Mouse (Mus musculus) heart, embryonic 11.5 days (tissue): ENCODE measurements around the gene Esrra. TPM values are rescaled to one million over a fixed set of nuclear protein-coding genes. Genes with fewer than 3 reads are reported as not detected.

ENCODE experiments used
- ATAC-seq: fragments of 200-750 bp; cut with Nextera tagmentation; replicated peaks from 2 replicates; pipeline ENCODE4 v1.8.0; 2017; ENCODE audit warnings: moderate library complexity; ENCODE audit not compliant: insufficient number of reproducible peaks, low FRiP score, low TSS enrichment
- H3K27ac ChIP-seq: fragments of 300-500 bp; sonication (generic); 2 replicates; pipeline ENCODE4 v1.5.1; 2014; ENCODE audit warnings: mild to moderate bottlenecking, low read depth, low read length
- H3K27me3 ChIP-seq: fragments of 300-500 bp; sonication (generic); 2 replicates; pipeline ENCODE4 v1.6.1; 2014; ENCODE audit warnings: mild to moderate bottlenecking, low read length, mixed read lengths; ENCODE audit not compliant: control insufficient read depth, insufficient read depth
- H3K36me3 ChIP-seq: fragments of 300-500 bp; sonication (generic); 2 replicates; pipeline ENCODE4 v1.6.1; 2014; ENCODE audit warnings: mild to moderate bottlenecking, low read length, moderate library complexity, mixed read lengths; ENCODE audit not compliant: control insufficient read depth, insufficient read depth
- H3K4me1 ChIP-seq: fragments of 300-500 bp; sonication (generic); 2 replicates; pipeline ENCODE4 v1.6.1; 2014; ENCODE audit warnings: low read length; ENCODE audit not compliant: control insufficient read depth, insufficient read depth
- H3K4me2 ChIP-seq: fragments of 300-500 bp; sonication (generic); 2 replicates; pipeline ENCODE4 v1.6.1; 2014; ENCODE audit warnings: mild to moderate bottlenecking, moderate library complexity
- H3K4me3 ChIP-seq: fragments of 300-500 bp; sonication (generic); 2 replicates; pipeline ENCODE4 v1.5.1; 2014; ENCODE audit warnings: low read depth, low read length
- H3K9ac ChIP-seq: fragments of 300-500 bp; sonication (generic); 2 replicates; pipeline ENCODE4 v1.6.1; 2014; ENCODE audit warnings: mild to moderate bottlenecking, low read depth, low read length, moderate library complexity
- H3K9me3 ChIP-seq: fragments of 300-500 bp; sonication (generic); replicated peaks from 2 replicates; pipeline ENCODE4 v1.6.1; 2016; ENCODE audit warnings: low read length; ENCODE audit not compliant: control insufficient read depth
- WGBS: fragments of 180-500 bp; shearing (Covaris S2); extraction: QIAGEN DNeasy Blood & Tissue Kit; methylation state at CpG from one replicate; pipeline ENCODE4 v1.1.7; 2014; ENCODE audit not compliant: insufficient replicate concordance; 5-methylcytosine and 5-hydroxymethylcytosine counted together
- microRNA-seq: library from miRNA; unstranded; fragments of <30 nt; microRNA quantifications from one replicate; pipeline ENCODE4, GENCODE M21; 2016; ENCODE audit warnings: borderline number of aligned reads
- polyA plus RNA-seq: library from polyadenylated mRNA; unstranded; fragments of >200 nt; fragmentation: Nextera tagmentation; extraction: Ambion mirVana; gene quantifications from 2 replicates; pipeline ENCODE4 v1.2.1, GENCODE M21; 2014

Gene Esrra
- polyA plus RNA-seq, 1 experiment from 2014 or later = 10.5 TPM

DNA sequence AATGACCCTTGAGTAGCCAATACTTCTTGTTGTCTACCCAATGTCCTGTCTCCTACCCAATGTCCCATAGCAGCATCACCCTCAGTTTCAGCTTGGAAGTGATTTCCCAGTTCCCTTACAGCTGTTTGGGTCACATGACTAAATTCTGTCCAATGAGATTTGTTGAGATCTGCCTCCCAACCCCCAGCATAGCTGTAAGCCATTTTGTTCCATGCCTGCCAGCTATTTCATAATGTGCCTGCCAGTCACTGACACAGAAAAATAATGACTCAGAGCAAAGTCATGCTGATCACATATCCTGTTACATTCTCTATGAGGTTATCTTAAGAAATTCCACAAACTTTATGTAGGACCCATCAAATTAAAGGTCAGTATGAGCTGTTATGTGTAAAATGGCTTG lies 44.8 kb downstream of the Esrra start:
- ATAC-seq = no peak
- no peaks in the 10 kb centered on the region for H3K9me3 ChIP-seq
- no peaks in the 10 kb centered on the region for H3K27me3 ChIP-seq
- no peaks in the 10 kb centered on the region for H3K4me1 ChIP-seq
- H3K27ac ChIP-seq = no peak overlapping the region
- no peak overlapping the region for H3K9ac ChIP-seq
- no peak overlapping the region for H3K4me3 ChIP-seq
- H3K36me3 ChIP-seq = no peaks in the 10 kb centered on the region
- no peak overlapping the region for H3K4me2 ChIP-seq

DNA sequence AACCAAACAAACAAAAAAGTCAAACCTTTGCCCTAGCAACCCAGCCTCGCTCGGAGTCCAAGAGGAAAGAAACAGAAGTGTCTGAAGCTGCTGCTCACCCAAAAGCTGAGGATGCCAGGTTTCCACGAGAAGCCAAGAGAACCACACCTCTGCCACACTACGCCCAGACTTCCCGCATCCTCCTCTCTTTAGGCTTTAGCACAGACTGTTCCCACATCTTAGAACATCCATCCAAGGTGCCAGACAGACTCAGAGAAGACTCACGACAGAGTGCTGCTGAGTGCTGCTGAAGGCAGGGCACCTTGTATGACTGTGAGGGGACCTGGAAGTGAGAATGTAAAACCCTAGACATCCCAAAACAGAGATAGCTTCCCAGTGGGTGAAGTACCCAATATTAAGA lies 45.8 kb downstream of the Esrra start:
- Histone ChIP-seq H3K4me2 (no peak overlapping the region), H3K27ac (no peak overlapping the region), H3K27me3 (no peaks in the 10 kb centered on the region), H3K9ac (no peak overlapping the region), H3K4me3 (no peak overlapping the region), H3K36me3 (no peaks in the 10 kb centered on the region), H3K4me1 (no peaks in the 10 kb centered on the region), H3K9me3 (no peaks in the 10 kb centered on the region)
- no peak for ATAC-seq
- 75% methylated on average over 6 of the region's 6 CpGs for WGBS

DNA sequence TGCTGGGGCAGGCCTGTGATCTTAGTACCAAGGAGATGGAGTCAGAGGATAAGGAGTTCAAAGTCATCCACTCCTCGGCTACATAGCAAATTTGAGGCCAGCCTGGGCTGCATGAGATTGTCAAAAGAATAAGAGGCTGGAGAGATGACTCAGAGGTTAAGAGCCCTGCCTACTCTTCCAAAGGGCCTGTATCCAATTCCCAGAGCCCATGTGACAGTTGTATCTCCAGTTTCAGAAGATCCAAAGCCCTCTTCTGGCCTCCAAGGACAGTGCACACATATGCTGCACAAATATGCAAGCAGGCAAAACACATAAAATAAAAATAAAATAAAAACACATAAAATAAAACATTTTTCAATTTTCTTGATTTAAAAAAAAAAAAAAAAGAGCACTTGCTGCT lies 47.4 kb downstream of the Esrra start:
- H3K9me3 ChIP-seq = no peaks in the 10 kb centered on the region
- H3K4me1 ChIP-seq = no peaks in the 10 kb centered on the region
- H3K27ac ChIP-seq = no peak overlapping the region
- WGBS = 63% methylated on average over 1 of the region's 1 CpGs
- ATAC-seq = no peak
- no peaks in the 10 kb centered on the region for H3K36me3 ChIP-seq
- no peaks in the 10 kb centered on the region for H3K27me3 ChIP-seq
- no peak overlapping the region for H3K4me2 ChIP-seq
- H3K9ac ChIP-seq = no peak overlapping the region
- no peak overlapping the region for H3K4me3 ChIP-seq

DNA sequence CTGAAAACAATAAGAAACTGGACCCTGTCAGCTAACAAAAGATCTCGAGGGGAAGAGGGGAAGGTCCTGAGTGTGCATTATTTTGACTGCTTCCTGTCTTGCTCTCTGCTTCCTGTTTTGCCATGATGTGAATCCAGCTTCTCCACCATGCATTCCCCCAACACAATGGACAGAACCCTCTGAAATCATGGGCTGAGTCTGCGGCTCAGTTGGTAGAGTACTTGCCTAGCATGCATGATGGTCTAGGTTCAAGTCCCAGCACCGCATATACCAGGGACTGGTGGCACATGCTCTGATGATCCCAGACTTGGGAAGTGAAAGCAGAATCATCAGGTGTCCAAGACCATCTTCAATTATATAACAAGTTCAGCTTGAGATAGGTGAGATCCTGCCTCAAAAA lies 48.9 kb downstream of the Esrra start:
- Histone ChIP-seq H3K27ac (no peak overlapping the region), H3K9ac (no peak overlapping the region), H3K36me3 (no peaks in the 10 kb centered on the region), H3K4me3 (no peak overlapping the region), H3K4me2 (no peak overlapping the region), H3K27me3 (no peaks in the 10 kb centered on the region), H3K4me1 (no peaks in the 10 kb centered on the region), H3K9me3 (no peaks in the 10 kb centered on the region)
- no peak for ATAC-seq
- 62% methylated on average over 3 of the region's 3 CpGs for WGBS

DNA sequence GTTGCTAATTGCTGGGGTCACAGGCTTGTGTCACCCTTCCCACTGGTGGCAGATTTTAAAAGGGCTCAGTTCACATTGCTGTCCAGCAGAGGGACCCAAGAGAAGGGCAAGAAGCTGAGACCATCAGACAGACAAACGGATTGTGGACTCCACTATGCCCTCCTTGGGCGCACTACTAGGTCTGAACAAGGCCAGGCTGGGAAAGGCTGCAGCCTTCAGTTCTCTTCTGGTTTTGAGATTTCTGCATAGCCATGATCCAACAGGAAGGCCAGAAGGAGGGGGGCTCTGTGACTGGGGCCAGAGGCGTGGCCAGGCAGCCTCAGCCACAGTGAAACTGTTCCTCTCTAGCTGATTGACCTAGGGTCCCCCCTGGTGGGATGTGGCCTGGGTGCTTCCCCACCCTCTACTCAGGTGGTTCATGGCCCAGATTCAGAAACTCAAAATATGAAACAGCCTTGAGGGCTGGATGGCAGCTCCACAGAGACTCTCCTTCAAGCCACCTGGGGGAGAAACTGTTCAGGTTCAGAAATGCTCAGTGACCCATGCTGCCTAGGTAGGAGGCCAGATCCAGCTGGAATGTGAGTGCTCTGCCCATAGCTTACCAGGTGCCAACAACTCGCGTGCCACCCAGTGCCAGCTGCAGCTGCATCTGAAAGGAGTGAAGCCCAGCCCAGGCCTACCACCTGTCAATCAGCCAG lies 49.9 kb downstream of the Esrra start:
- WGBS = 55% methylated on average over 5 of the region's 5 CpGs
- H3K4me3 ChIP-seq = no peak overlapping the region
- no peak overlapping the region for H3K9ac ChIP-seq
- no peaks in the 10 kb centered on the region for H3K9me3 ChIP-seq
- H3K27ac ChIP-seq = no peak overlapping the region
- H3K27me3 ChIP-seq = no peaks in the 10 kb centered on the region
- no peaks in the 10 kb centered on the region for H3K36me3 ChIP-seq
- peak; percentile 49; the same call in 1 of the 2 replicates for ATAC-seq
- no peak overlapping the region for H3K4me2 ChIP-seq
- H3K4me1 ChIP-seq = no peaks in the 10 kb centered on the region

DNA sequence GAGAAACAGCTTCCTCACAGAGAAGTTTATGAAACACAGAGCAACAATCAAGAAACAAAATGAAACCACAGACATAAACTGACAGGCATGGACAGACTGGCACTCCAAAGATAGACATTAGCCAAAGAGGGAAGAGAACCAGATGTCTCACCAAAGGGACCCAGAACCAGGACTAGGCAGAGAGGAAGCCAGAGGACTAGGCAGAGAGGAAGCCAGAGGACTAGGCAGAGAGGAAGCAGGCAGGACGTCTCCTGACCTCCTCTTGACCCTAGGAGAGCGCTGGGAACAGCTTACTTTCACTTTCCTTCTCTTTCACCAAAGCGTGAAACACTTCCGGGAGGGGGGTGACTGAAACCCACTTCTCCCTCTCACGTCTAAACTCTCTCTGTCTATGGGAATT lies 52.3 kb downstream of the Esrra start:
- H3K4me2 ChIP-seq = peak overlapping the region; percentile 57
- 0 out of 2 replicates have a peak overlapping the region, but pooled peaks have one; percentile 41 for H3K27ac ChIP-seq
- peak overlapping the region; percentile 18; the same call in 1 of the 2 replicates for H3K4me3 ChIP-seq
- no peaks in the 10 kb centered on the region for H3K27me3 ChIP-seq
- H3K9me3 ChIP-seq = no peaks in the 10 kb centered on the region
- ATAC-seq = no peak
- H3K36me3 ChIP-seq = no peaks in the 10 kb centered on the region
- H3K4me1 ChIP-seq = no peaks in the 10 kb centered on the region
- H3K9ac ChIP-seq = peak overlapping the region; percentile 46; the same call in 1 of the 2 replicates
- WGBS = 5% methylated on average over 5 of the region's 5 CpGs

DNA sequence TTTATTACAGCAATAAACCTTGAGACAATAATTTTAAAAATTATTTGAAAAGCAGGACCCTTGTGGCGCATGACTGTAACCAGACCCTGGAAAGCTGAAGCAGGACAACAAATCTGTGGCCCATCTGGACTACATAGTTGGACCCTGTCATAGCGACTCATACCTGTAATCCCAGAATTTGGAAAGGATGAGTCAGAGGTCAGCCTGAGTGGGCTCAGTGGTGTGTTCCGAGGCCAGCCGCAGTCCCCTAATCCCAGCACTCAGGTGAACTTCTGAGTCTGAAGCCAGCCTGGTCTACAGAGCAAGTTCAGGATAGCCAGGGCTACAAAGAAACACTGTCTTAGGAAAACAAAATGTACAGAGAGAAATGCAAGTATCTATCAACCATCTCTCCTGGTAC lies 60.2 kb downstream of the Esrra start:
- ATAC-seq = no peak
- Histone ChIP-seq H3K4me1 (no peaks in the 10 kb centered on the region), H3K9me3 (no peaks in the 10 kb centered on the region), H3K27me3 (0 out of 2 replicates have a peak, but pooled peaks cover 2% of the 10 kb centered on the region), H3K4me2 (no peak overlapping the region), H3K27ac (no peak overlapping the region), H3K9ac (no peak overlapping the region), H3K4me3 (no peak overlapping the region), H3K36me3 (no peaks in the 10 kb centered on the region)
- WGBS = 89% methylated on average over 4 of the region's 4 CpGs

Small RNA genes lying within 50 kb of the gene (microRNA-seq; reads per million reads assigned to microRNA genes)
- 3.5 reads per million, percentile 33 among the genes with 10 or more reads in this experiment for gene Mir6990

Other genes with a start within 250 kb of the Esrra start
- 11.1 and 11.7 TPM in 2 replicates for gene Rps6ka4, start 81.2 kb downstream of the Esrra start, polyA plus RNA-seq
- 0.15 and 0.84 TPM in 2 replicates for gene Ccdc88b, start 63.6 kb downstream of the Esrra start, polyA plus RNA-seq
- 91.5 and 97.8 TPM in 2 replicates for gene Trmt112, start 12.1 kb downstream of the Esrra start, polyA plus RNA-seq
- gene Prdx5, start 11.7 kb downstream of the Esrra start, polyA plus RNA-seq = 143 and 150 TPM in 2 replicates
- 1.9 and 3.9 TPM in 2 replicates for gene Catsperz, start 3.6 kb upstream of the Esrra start, polyA plus RNA-seq
- gene Kcnk4, start 12.7 kb upstream of the Esrra start, polyA plus RNA-seq = 0.17 and 0.46 TPM in 2 replicates
- 54.9 and 55.7 TPM in 2 replicates for gene Bad, start 20.0 kb upstream of the Esrra start, polyA plus RNA-seq
- gene Gpr137, start 20.7 kb upstream of the Esrra start, polyA plus RNA-seq = 22.4 and 23.7 TPM in 2 replicates
- 162 and 177 TPM in 2 replicates for gene Ppp1r14b, start 53.2 kb upstream of the Esrra start, polyA plus RNA-seq
- 17.2 and 20.1 TPM in 2 replicates for gene Plcb3, start 54.7 kb upstream of the Esrra start, polyA plus RNA-seq
- gene Fkbp2, start 58.7 kb upstream of the Esrra start, polyA plus RNA-seq = 84.5 and 88.4 TPM in 2 replicates
- 76.9 and 79.1 TPM in 2 replicates for gene Vegfb, start 65.8 kb upstream of the Esrra start, polyA plus RNA-seq
- 26.3 and 28.5 TPM in 2 replicates for gene Dnajc4, start 70.8 kb upstream of the Esrra start, polyA plus RNA-seq
- gene Nudt22, start 74.3 kb upstream of the Esrra start, polyA plus RNA-seq = 24.6 and 25.2 TPM in 2 replicates
- gene Trpt1, start 74.3 kb upstream of the Esrra start, polyA plus RNA-seq = 13.4 and 14.7 TPM in 2 replicates
- 11.5 and 11.9 TPM in 2 replicates for gene Fermt3, start 97.7 kb upstream of the Esrra start, polyA plus RNA-seq
- 266 and 283 TPM in 2 replicates for gene Stip1, start 118.2 kb upstream of the Esrra start, polyA plus RNA-seq
- 13.3 and 16.7 TPM in 2 replicates for gene Macrod1, start 135.0 kb upstream of the Esrra start, polyA plus RNA-seq
- gene Flrt1, start 183.9 kb upstream of the Esrra start, polyA plus RNA-seq = 0.79 and 0.97 TPM in 2 replicates